Mouse (Mus musculus): ENCODE data around the gene Irgq. TPM values are rescaled to one million over a fixed set of nuclear protein-coding genes. Genes with fewer than 3 reads are reported as not detected.
A peak's percentile ranks its signal among the peaks of the same experiment; 100 is the strongest.

The Irgq gene
- polyA plus RNA-seq, 1 experiment = 17.4 TPM

- no peaks in the 10 kb centered on the region for H3K36me3 ChIP-seq (ENCODE audit: control insufficient read depth, insufficient read depth)
- H3K4me2 ChIP-seq (ENCODE audit: low read depth) = no peak overlapping the region
- no peak overlapping the region for H3ac ChIP-seq (ENCODE audit: control insufficient read depth, insufficient read length)
- no peaks in the 10 kb centered on the region for H3K27me3 ChIP-seq (ENCODE audit: control insufficient read depth, insufficient read depth, insufficient read length)
- TF ChIP-seq POLR2A (IDR thresholded peaks at IDR 0.05; ENCODE audit: insufficient read length, low read depth) = no peak
- TF ChIP-seq SRF (IDR thresholded peaks at IDR 0.05; ENCODE audit: control insufficient read depth, insufficient read length, low read depth) = no peak
- TF ChIP-seq MYOG (IDR thresholded peaks at IDR 0.05; ENCODE audit: control insufficient read depth in 1 of 3, insufficient read depth in 1 of 3, insufficient read length in 2 of 3, low read depth in 2 of 3) = no peak
- no peak for TF ChIP-seq MYOD1 (IDR thresholded peaks at IDR 0.05; ENCODE audit: control insufficient read depth in 1 of 3, insufficient read length in 2 of 3, low read depth in 2 of 3)
- TF ChIP-seq POLR2AphosphoS2 (IDR thresholded peaks at IDR 0.05; ENCODE audit: insufficient read length, low read depth) = no peak
- TF ChIP-seq REST (IDR thresholded peaks at IDR 0.05; ENCODE audit: insufficient read depth, insufficient read length) = no peak
- no peak for TF ChIP-seq TCF12 (IDR thresholded peaks at IDR 0.05; ENCODE audit: insufficient read depth, poor library complexity, severe bottlenecking)
- no peak for TF ChIP-seq MAX (IDR thresholded peaks at IDR 0.05; ENCODE audit: low read depth)
- TF ChIP-seq CEBPB (IDR thresholded peaks at IDR 0.05; ENCODE audit: insufficient read depth, poor library complexity, severe bottlenecking) = no peak
- TF ChIP-seq TCF3 (IDR thresholded peaks at IDR 0.05; ENCODE audit: insufficient read length, low read depth) = no peak
- TF ChIP-seq E2F4 (IDR thresholded peaks at IDR 0.05; ENCODE audit: insufficient read depth) = no peak
- TF ChIP-seq USF1 (IDR thresholded peaks at IDR 0.05; ENCODE audit: low read depth) = no peak
- no peak overlapping the region for H3K4me3 ChIP-seq
- peaks cover 1% of the 10 kb centered on the region for H3K79me2 ChIP-seq (ENCODE audit: control insufficient read depth, insufficient read depth)
Measured at GRCm38 (mm10) chr7:24500929-24501328, 29.6 kb upstream of the Irgq start.

GRCm38 (mm10) chr7:24501492-24501891 is 29.0 kb upstream of the Irgq start:
- no peak overlapping the region for H3K4me3 ChIP-seq
- H3K27me3 ChIP-seq (ENCODE audit: control insufficient read depth, insufficient read depth, insufficient read length) = no peaks in the 10 kb centered on the region
- peaks cover 5% of the 10 kb centered on the region for H3K79me2 ChIP-seq (ENCODE audit: control insufficient read depth, insufficient read depth)
- TF ChIP-seq REST (IDR thresholded peaks at IDR 0.05; ENCODE audit: insufficient read depth, insufficient read length) = no peak
- TF ChIP-seq TCF12 (IDR thresholded peaks at IDR 0.05; ENCODE audit: insufficient read depth, poor library complexity, severe bottlenecking) = no peak
- no peak for TF ChIP-seq E2F4 (IDR thresholded peaks at IDR 0.05; ENCODE audit: insufficient read depth)
- TF ChIP-seq CEBPB (IDR thresholded peaks at IDR 0.05; ENCODE audit: insufficient read depth, poor library complexity, severe bottlenecking) = no peak
- TF ChIP-seq TCF3 (IDR thresholded peaks at IDR 0.05; ENCODE audit: insufficient read length, low read depth) = no peak
- TF ChIP-seq MAX (IDR thresholded peaks at IDR 0.05; ENCODE audit: low read depth) = no peak
- TF ChIP-seq POLR2A (IDR thresholded peaks at IDR 0.05; ENCODE audit: insufficient read length, low read depth) = no peak
- no peak for TF ChIP-seq USF1 (IDR thresholded peaks at IDR 0.05; ENCODE audit: low read depth)
- TF ChIP-seq MYOD1 (IDR thresholded peaks at IDR 0.05; ENCODE audit: control insufficient read depth in 1 of 3, insufficient read length in 2 of 3, low read depth in 2 of 3) = no peak
- TF ChIP-seq MYOG (IDR thresholded peaks at IDR 0.05; ENCODE audit: control insufficient read depth in 1 of 3, insufficient read depth in 1 of 3, insufficient read length in 2 of 3, low read depth in 2 of 3) = no peak
- no peak for TF ChIP-seq SRF (IDR thresholded peaks at IDR 0.05; ENCODE audit: control insufficient read depth, insufficient read length, low read depth)
- no peak for TF ChIP-seq POLR2AphosphoS2 (IDR thresholded peaks at IDR 0.05; ENCODE audit: insufficient read length, low read depth)
- no peak overlapping the region for H3K4me2 ChIP-seq (ENCODE audit: low read depth)
- H3ac ChIP-seq (ENCODE audit: control insufficient read depth, insufficient read length) = no peak overlapping the region
- no peaks in the 10 kb centered on the region for H3K36me3 ChIP-seq (ENCODE audit: control insufficient read depth, insufficient read depth)

GRCm38 (mm10) chr7:24504004-24504403 is 26.5 kb upstream of the Irgq start:
- TF ChIP-seq TCF3 (IDR thresholded peaks at IDR 0.05; ENCODE audit: insufficient read length, low read depth) (no peak), TCF12 (IDR thresholded peaks at IDR 0.05; ENCODE audit: insufficient read depth, poor library complexity, severe bottlenecking) (no peak), MAX (IDR thresholded peaks at IDR 0.05; ENCODE audit: low read depth) (no peak), POLR2AphosphoS2 (IDR thresholded peaks at IDR 0.05; ENCODE audit: insufficient read length, low read depth) (peak; percentile 51), MYOD1 (IDR thresholded peaks at IDR 0.05; ENCODE audit: control insufficient read depth in 1 of 3, insufficient read length in 2 of 3, low read depth in 2 of 3) (no peak)
- no peak overlapping the region for H3ac ChIP-seq (ENCODE audit: control insufficient read depth, insufficient read length)
- H3K36me3 ChIP-seq (ENCODE audit: control insufficient read depth, insufficient read depth) = no peaks in the 10 kb centered on the region
- H3K4me3 ChIP-seq = no peak overlapping the region
- H3K27me3 ChIP-seq (ENCODE audit: control insufficient read depth, insufficient read depth, insufficient read length) = no peaks in the 10 kb centered on the region
- no peak overlapping the region for H3K4me2 ChIP-seq (ENCODE audit: low read depth)
- peaks cover 19% of the 10 kb centered on the region for H3K79me2 ChIP-seq (ENCODE audit: control insufficient read depth, insufficient read depth)

- TF ChIP-seq MAX (IDR thresholded peaks at IDR 0.05; ENCODE audit: low read depth) (no peak), USF1 (IDR thresholded peaks at IDR 0.05; ENCODE audit: low read depth) (no peak), MYOD1 (IDR thresholded peaks at IDR 0.05; ENCODE audit: control insufficient read depth in 1 of 3, insufficient read length in 2 of 3, low read depth in 2 of 3) (no peak), POLR2AphosphoS2 (IDR thresholded peaks at IDR 0.05; ENCODE audit: insufficient read length, low read depth) (peak; percentile 55), POLR2A (IDR thresholded peaks at IDR 0.05; ENCODE audit: insufficient read length, low read depth) (no peak), MYOG (IDR thresholded peaks at IDR 0.05; ENCODE audit: control insufficient read depth in 1 of 3, insufficient read depth in 1 of 3, insufficient read length in 2 of 3, low read depth in 2 of 3) (no peak), SRF (IDR thresholded peaks at IDR 0.05; ENCODE audit: control insufficient read depth, insufficient read length, low read depth) (no peak), TCF3 (IDR thresholded peaks at IDR 0.05; ENCODE audit: insufficient read length, low read depth) (no peak)
- H3K4me2 ChIP-seq (ENCODE audit: low read depth) = no peak overlapping the region
- no peaks in the 10 kb centered on the region for H3K36me3 ChIP-seq (ENCODE audit: control insufficient read depth, insufficient read depth)
Measured at GRCm38 (mm10) chr7:24504868-24505267, 25.6 kb upstream of the Irgq start.

GRCm38 (mm10) chr7:24505447-24506064 is 24.9 kb upstream of the Irgq start:
- peaks cover 20% of the 10 kb centered on the region for H3K79me2 ChIP-seq (ENCODE audit: control insufficient read depth, insufficient read depth)

More at GRCm38 (mm10) chr7:24504868-24505267, 25.6 kb upstream of the Irgq start:
- no peak overlapping the region for H3K4me3 ChIP-seq
- peaks cover 20% of the 10 kb centered on the region for H3K79me2 ChIP-seq (ENCODE audit: control insufficient read depth, insufficient read depth)
- no peaks in the 10 kb centered on the region for H3K27me3 ChIP-seq (ENCODE audit: control insufficient read depth, insufficient read depth, insufficient read length)
- H3ac ChIP-seq (ENCODE audit: control insufficient read depth, insufficient read length) = no peak overlapping the region

More at GRCm38 (mm10) chr7:24505447-24506064, 24.9 kb upstream of the Irgq start:
- peak overlapping the region; percentile 90 for H3K4me2 ChIP-seq (ENCODE audit: low read depth)
- peak overlapping the region; percentile 80 for H3K4me3 ChIP-seq
- no peaks in the 10 kb centered on the region for H3K36me3 ChIP-seq (ENCODE audit: control insufficient read depth, insufficient read depth)
- TF ChIP-seq MYOD1 (IDR thresholded peaks at IDR 0.05; ENCODE audit: control insufficient read depth in 1 of 3, insufficient read length in 2 of 3, low read depth in 2 of 3) (no peak), REST (IDR thresholded peaks at IDR 0.05; ENCODE audit: insufficient read depth, insufficient read length) (no peak), POLR2AphosphoS2 (IDR thresholded peaks at IDR 0.05; ENCODE audit: insufficient read length, low read depth) (no peak)
- H3K27me3 ChIP-seq (ENCODE audit: control insufficient read depth, insufficient read depth, insufficient read length) = no peaks in the 10 kb centered on the region
- no peak overlapping the region for H3ac ChIP-seq (ENCODE audit: control insufficient read depth, insufficient read length)

All from myocyte (in vitro differentiated cells).